Mouse (Mus musculus) telencephalon, adult 2 months (tissue): ENCODE data around the gene Agr3.

Experiments used
- DNase-seq: peaks from one replicate; pipeline ENCODE4 v3.0.0-alpha.2; 2011; ENCODE audit warnings: low read depth, low spot score

Agr3 gene

DNA sequence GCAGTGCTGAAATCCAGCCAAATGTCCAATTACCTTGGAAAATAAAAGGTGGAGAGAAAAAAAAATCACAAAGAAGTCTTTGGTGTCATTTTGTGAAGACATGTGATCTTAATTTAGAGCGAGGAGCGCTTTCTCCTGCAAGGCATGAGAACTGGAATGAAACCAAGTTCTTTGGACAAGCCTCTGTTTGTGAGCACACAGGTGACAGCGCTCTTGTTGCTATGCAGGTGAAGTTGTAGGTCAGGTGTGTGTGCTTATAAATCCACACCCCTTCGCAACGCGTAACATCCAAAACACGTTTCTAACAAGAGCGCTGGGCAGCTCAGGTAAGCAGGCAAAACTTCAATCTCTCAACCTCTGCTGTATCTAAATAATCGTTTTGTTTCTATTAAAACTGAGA, at the start of gene Agr3:
Agr3 (plus strand) TSS at position 219 of the 400 bp plus-strand sequence.
- no peak for DNase-seq

GRCm38 (mm10) chr12:35884892-35885558, 40.4 kb upstream of the Agr3 start:
- no peak for DNase-seq

DNA sequence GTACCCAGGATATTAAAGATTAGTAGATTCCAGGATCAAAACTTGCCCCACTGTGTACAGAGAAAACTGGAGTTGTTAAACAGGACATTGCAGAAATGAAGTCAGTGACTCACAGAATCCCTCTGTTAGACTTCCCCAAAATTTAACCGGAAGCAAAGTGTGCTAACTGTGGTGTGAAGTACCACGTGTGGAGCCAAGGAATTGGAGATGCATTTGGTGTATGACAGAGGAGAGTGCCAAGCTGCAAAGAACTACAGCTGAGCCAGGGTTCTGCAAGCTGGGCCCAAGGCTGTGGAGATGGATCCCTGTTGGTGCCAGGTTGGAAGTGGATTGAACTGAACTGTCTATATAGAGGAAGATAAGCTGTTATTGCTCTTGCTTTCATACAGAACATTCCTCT, 36.0 kb upstream of the Agr3 start:
- DNase-seq = peak; percentile 9

- DNase-seq = no peak
Observed at GRCm38 (mm10) chr12:35890756-35891155, 34.7 kb upstream of the Agr3 start.

DNA sequence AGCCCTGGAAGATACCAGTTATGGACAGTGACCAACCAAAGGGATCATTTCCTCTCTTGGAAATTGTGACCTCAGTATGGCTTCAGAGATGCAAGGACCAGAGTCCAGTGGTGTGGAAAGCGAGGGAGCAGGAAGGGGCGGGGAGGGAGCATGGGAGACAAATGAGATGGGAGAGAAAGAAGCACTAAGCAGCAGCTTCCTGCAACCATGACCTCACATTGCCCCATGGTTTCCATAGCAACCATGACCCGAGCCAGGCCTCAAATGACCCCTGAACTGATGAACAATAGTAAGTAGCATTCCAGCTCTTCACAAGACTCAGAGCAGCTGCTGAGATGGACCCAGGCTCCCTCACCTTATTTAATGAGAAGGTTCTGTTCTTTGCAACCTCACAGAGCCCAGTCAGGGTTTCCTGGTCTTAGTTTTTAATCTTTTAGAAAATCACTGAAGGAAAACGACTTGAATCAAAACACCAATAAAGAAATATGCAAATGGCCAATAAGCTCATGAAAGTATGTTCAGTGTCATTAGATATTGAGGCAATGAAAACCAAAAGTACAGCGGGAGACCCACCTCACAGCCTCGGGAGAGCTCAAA, 31.0 kb upstream of the Agr3 start:
- DNase-seq = no peak

- peak; percentile 62 for DNase-seq
Observed at GRCm38 (mm10) chr12:35895875-35896763, 29.3 kb upstream of the Agr3 start.

DNA sequence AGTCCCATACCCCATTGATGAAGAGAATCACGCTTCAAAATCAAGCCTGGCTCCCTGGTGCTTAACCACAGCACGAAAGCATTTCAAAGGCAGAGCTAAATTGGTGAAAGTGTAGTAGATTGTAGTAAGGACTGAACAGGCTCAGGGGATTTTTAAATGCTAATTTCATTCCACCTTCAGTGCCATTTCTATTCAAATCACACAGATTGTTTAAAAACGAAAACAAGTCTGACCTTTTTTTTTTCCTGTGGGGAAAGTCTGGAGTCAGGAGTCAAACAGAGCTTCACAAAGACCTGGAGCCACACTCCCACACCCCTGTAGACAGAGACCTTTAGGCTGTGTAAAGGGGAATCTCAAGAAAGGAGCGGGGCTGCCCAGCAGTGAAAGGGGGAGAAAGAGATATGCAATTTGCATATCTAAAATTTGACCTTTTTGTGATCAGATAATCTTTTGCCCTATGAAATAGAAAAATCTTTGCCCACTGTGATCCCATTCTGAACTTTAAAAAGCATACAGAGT, 28.6 kb upstream of the Agr3 start:
- peak; percentile 22 for DNase-seq

DNA sequence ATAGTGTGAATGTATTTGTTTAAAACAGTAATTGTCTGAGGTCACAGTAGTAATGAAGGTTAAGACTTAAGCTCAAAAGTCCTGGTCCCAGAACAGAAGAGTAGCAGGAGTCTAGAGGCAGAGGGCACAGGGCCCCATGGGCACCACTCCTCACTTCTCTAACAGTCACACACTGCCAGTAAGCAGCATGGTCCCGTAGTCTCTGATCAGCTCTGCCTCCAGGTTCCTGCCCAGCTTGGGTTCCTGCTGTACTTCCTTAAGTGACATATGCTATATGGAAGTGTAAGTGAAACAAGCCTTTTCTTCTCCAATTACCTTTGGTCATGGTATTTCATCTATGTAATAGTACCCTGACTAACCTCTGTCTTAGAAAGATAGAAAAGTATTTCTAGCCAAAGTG, 14.8 kb upstream of the Agr3 start:
- DNase-seq = no peak

- DNase-seq = no peak
Observed at GRCm38 (mm10) chr12:35915813-35916212, 9.6 kb upstream of the Agr3 start.

DNA sequence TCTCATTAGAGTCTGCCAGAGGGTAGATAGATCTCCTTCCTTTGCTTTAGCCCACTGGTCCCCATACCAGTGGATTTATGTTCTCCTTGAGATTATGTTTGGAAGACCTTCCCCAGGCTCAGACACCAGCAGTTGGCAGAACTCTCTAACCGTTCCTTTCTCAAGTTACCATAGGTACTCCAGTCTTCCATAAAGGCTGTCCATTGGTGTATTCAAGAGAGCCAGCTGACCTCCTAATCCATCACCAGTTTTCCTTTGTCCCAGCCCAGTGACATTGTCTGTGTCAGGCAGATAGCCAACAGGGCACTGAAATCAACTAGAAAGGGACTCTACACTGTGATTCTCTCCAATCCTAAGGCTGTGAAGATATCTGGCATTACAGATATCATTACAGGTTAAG, 9.0 kb upstream of the Agr3 start:
- DNase-seq = no peak

- DNase-seq = peak; percentile 26
Observed at GRCm38 (mm10) chr12:35918031-35918430, 7.4 kb upstream of the Agr3 start.

GRCm38 (mm10) chr12:35927804-35928203, 2.4 kb downstream of the Agr3 start:
- no peak for DNase-seq

- no peak for DNase-seq
Observed at GRCm38 (mm10) chr12:35932816-35933215, 7.4 kb downstream of the Agr3 start.

GRCm38 (mm10) chr12:35951757-35952156, 26.3 kb downstream of the Agr3 start:
- DNase-seq = peak; percentile 2

GRCm38 (mm10) chr12:35957235-35957634, 31.8 kb downstream of the Agr3 start:
- no peak for DNase-seq

DNA sequence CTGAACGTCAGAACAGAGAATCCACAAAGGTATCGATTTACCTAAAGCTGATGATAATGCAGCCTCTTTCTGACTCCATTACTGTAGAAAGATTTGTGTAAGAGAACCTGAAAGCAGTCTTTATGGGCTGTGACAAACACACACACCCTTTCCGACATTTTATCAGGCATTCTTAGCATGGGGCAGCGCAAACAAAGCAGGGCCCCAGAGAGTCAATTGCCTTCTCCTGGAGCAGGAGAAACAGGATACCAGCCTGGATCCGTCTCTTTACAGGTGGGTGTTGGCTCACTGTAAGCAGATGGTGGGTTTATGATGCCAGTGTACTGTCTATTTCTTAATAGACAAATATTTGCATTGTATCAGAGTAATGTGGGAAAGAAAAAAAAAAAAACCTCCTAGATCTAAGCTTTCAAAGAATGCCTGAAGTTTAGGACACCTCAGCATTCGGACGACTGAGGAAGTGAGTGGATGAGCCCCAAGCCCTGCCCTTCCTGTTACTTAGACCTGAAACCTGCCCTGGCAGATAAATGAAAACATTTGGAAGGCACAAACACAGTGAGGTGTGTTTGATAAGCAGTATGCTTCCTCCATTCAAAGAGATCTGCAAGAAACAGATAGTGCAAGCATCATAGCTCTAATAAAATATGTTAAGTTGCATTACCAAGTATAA, 40.8 kb downstream of the Agr3 start:
- DNase-seq = no peak

DNA sequence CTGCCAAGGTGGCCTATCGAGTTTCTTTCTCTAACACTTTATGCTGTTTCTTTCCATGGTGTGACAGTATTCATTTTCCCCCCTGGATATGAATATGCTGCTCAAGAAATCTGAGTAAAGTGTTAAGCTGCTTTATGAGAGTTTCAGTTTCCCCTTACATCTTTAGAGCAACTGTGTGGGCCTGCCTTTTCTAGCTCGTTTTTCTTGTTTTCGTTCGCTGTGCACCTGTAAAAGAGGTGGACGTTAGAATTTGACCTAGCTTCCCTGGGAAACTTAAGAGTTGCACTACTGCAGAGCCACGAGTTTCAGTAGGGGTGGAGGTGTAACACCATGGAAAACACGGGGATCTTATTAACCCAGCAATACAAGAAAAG, 41.3 kb downstream of the Agr3 start:
- DNase-seq = no peak

GRCm38 (mm10) chr12:35975898-35976297, 50.5 kb downstream of the Agr3 start:
- no peak for DNase-seq

GRCm38 (mm10) chr12:35977633-35978246, 52.3 kb downstream of the Agr3 start:
- no peak for DNase-seq

DNA sequence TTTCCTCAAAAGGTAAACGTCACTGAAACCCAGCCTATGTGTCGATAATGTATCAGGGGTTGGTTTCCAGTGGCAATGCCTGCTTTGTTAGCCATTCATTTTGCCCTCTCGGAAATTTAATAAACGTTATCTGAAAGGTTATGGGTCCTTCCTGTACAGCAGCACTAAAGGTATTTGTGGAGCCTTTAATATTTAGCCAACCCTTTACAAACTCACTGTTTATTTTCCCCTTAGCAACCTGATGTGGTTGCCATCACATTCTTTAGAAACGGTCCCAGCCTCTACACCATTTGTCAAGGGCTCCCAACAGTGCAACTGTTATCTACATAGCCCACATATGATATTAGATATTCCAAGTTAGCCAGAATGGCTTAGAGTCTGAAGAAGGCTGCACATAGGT, 54.2 kb downstream of the Agr3 start:
- no peak for DNase-seq

- DNase-seq = no peak
Observed at GRCm38 (mm10) chr12:35981732-35982360, 56.4 kb downstream of the Agr3 start.
